Mouse (Mus musculus) forebrain, postnatal 0 days (tissue): ENCODE data around the gene Zdhhc6. TPM values are rescaled to one million over a fixed set of nuclear protein-coding genes. Genes with fewer than 3 reads are reported as not detected.

ENCODE experiments used
- ATAC-seq: fragments of 200-750 bp; cut with Nextera tagmentation; 2 replicates; pipeline ENCODE4 v1.8.0; 2017; ENCODE audit warnings: mild to moderate bottlenecking, moderate library complexity
- DNase-seq: peaks from one replicate; pipeline ENCODE4 v3.0.0-alpha.2; 2015
- H3K27ac ChIP-seq: fragments of 300-500 bp; sonication (generic); 2 replicates; pipeline ENCODE4 v1.5.1; 2014; ENCODE audit warnings: low read depth, mild to moderate bottlenecking, antibody characterized with exemption, low read length, moderate library complexity, mixed read lengths
- H3K27me3 ChIP-seq: fragments of 300-500 bp; sonication (generic); 2 replicates; pipeline ENCODE4 v1.6.1; 2014; ENCODE audit warnings: mild to moderate bottlenecking, low read length, mixed read lengths; ENCODE audit not compliant: insufficient read depth
- H3K36me3 ChIP-seq: fragments of 300-500 bp; sonication (generic); 2 replicates; pipeline ENCODE4 v1.6.1; 2014; ENCODE audit warnings: mild to moderate bottlenecking, moderate library complexity; ENCODE audit not compliant: insufficient read depth
- H3K4me1 ChIP-seq: fragments of 300-500 bp; sonication (generic); 2 replicates; pipeline ENCODE4 v1.6.1; 2014; ENCODE audit warnings: antibody characterized with exemption; ENCODE audit not compliant: insufficient read depth
- H3K4me2 ChIP-seq: fragments of 300-500 bp; sonication (generic); 2 replicates; pipeline ENCODE4 v1.6.1; 2014; ENCODE audit warnings: low read depth, mild to moderate bottlenecking, moderate library complexity
- H3K4me3 ChIP-seq: fragments of 300-500 bp; sonication (generic); 2 replicates; pipeline ENCODE4 v1.5.1; 2014; ENCODE audit warnings: low read depth, low read length, mixed read lengths
- H3K9ac ChIP-seq: fragments of 300-500 bp; sonication (generic); 2 replicates; pipeline ENCODE4 v1.6.1; 2014; ENCODE audit warnings: mild to moderate bottlenecking
- H3K9me3 ChIP-seq: fragments of 300-500 bp; sonication (generic); 2 replicates; pipeline ENCODE4 v1.6.1; 2016; ENCODE audit warnings: low read length
- CTCF ChIP-seq: sonication (generic); IDR thresholded peaks from 2 replicates; pipeline ENCODE4 v1.5.1; 2016; ENCODE audit warnings: antibody characterized with exemption, control low read depth, low read depth
- WGBS: fragments of 180-500 bp; shearing (Covaris S2); extraction: QIAGEN DNeasy Blood & Tissue Kit; methylation state at CpG from one replicate; pipeline ENCODE4 v1.1.7; 2014; 5-methylcytosine and 5-hydroxymethylcytosine counted together
- polyA plus RNA-seq: library from polyadenylated mRNA; unstranded; fragments of >200 nt; fragmentation: Nextera tagmentation; extraction: Ambion mirVana; gene quantifications from 2 replicates; pipeline ENCODE4 v1.2.1, GENCODE M21; 2015
- total RNA-seq: library from RNA; depleted of rRNA; stranded (reverse); fragments of >200 nt; gene quantifications from 2 replicates; pipeline ENCODE4 v1.2.3, GENCODE M21; 2014; rRNA removed

Zdhhc6 gene
- total RNA-seq: 35.2 and 39.4 TPM in 2 replicates
- polyA plus RNA-seq: 32.8 and 48.0 TPM in 2 replicates

DNA sequence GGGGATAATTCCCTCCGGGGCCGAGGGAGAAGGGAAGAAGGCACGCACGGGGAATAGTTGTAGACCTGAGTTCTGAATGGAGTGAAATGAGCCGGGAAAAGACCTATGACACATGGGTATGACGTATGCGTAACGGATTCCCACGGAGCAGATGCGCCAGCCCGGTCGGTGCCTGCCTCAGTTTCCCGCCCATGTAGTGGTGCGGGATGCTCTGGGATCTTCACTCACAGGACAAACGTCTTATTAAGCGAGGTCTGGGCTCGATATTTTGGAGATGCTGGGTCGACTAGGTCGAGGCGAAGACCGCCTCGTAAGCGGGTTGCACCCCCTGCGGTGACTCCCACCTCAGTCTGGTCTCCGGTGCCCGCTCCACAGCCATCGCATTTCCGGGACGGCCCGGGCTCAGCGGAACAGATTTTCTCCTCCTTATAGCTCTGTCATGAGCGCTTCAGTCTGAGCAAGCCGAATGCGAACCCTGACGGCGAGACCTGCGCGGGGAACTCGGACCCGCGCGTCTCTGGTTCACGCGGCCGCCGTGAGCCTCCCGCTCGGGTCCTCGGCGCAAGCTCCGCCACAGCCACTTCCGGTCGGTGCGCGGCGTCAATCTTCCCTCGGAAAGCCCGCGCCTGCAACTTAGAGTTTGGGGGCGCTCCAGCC, at the start of gene Zdhhc6:
TSS of gene Zdhhc6 (minus strand) at position 581 of the 657 bp plus-strand sequence.
- no peaks in the 10 kb centered on the region for H3K27me3 ChIP-seq
- peak within 1 kb of the TSS; percentile 89 for H3K4me2 ChIP-seq
- H3K9me3 ChIP-seq: no peaks in the 10 kb centered on the region
- peak within 1 kb of the TSS; percentile 80 for H3K27ac ChIP-seq
- peaks cover 10% of the 10 kb centered on the region; the same call in 1 of the 2 replicates for H3K36me3 ChIP-seq
- WGBS: under 1% methylated on average over 60 of the region's 60 CpGs
- peak; percentile 25; the same call in 1 of the 2 replicates for TF ChIP-seq CTCF
- peaks cover 10% of the 10 kb centered on the region for H3K4me1 ChIP-seq
- peak; percentile 92 for DNase-seq
- H3K4me3 ChIP-seq: peak within 1 kb of the TSS; percentile 64
- ATAC-seq: peak; percentile 84
- H3K9ac ChIP-seq: peak within 1 kb of the TSS; percentile 77

DNA sequence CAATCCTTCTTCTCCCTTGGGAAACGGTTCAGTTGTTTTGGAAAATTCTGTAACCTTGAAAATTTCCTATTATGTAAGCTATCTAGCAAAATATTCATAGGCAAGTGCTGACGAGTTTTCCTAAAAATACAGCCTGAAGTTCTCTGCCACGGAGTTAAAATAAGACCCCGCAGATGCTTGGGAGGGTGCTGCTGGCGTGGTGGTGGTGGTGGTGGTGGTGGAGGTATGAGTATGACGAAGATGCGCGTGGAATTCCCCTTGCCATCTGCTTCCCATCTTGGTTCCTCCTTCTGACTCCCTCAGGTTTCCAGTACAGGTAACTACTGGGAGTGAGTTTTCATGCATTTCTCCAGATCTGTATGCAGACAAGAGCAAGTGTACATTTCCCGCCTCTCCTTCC, 46.8 kb upstream of the Zdhhc6 start:
- DNase-seq (no peak), ATAC-seq (no peak)
- H3K4me3 ChIP-seq: no peak overlapping the region

GRCm38 (mm10) chr19:55350673-55351378, 35.0 kb upstream of the Zdhhc6 start:
- H3K9ac ChIP-seq: no peak overlapping the region
- DNase-seq (no peak), ATAC-seq (no peak)
- no peaks in the 10 kb centered on the region for H3K4me1 ChIP-seq
- H3K27ac ChIP-seq: no peak overlapping the region
- no peaks in the 10 kb centered on the region for H3K9me3 ChIP-seq
- TF ChIP-seq CTCF: no peak
- 72% methylated on average over 9 of the region's 9 CpGs for whole genome bisulfite sequencing
- no peaks in the 10 kb centered on the region for H3K36me3 ChIP-seq
- H3K27me3 ChIP-seq: no peaks in the 10 kb centered on the region
- H3K4me3 ChIP-seq: no peak overlapping the region
- no peak overlapping the region for H3K4me2 ChIP-seq

More for the DNA sequence above, 46.8 kb upstream of the Zdhhc6 start:
- no peaks in the 10 kb centered on the region for H3K27me3 ChIP-seq
- H3K9me3 ChIP-seq: no peaks in the 10 kb centered on the region
- H3K27ac ChIP-seq: no peak overlapping the region
- no peak for TF ChIP-seq CTCF
- H3K4me2 ChIP-seq: no peak overlapping the region
- H3K9ac ChIP-seq: no peak overlapping the region
- no peaks in the 10 kb centered on the region for H3K36me3 ChIP-seq
- 93% methylated on average over 9 of the region's 9 CpGs for WGBS
- H3K4me1 ChIP-seq: no peaks in the 10 kb centered on the region

GRCm38 (mm10) chr19:55348187-55348586, 32.4 kb upstream of the Zdhhc6 start:
- DNase-seq (no peak), ATAC-seq (no peak)
- no peaks in the 10 kb centered on the region for H3K36me3 ChIP-seq
- TF ChIP-seq CTCF: no peak
- H3K27ac ChIP-seq: no peak overlapping the region
- 92% methylated on average over 3 of the region's 3 CpGs for WGBS
- H3K4me2 ChIP-seq: no peak overlapping the region
- H3K9ac ChIP-seq: no peak overlapping the region
- no peak overlapping the region for H3K4me3 ChIP-seq
- no peaks in the 10 kb centered on the region for H3K27me3 ChIP-seq
- H3K4me1 ChIP-seq: no peaks in the 10 kb centered on the region
- H3K9me3 ChIP-seq: no peaks in the 10 kb centered on the region

DNA sequence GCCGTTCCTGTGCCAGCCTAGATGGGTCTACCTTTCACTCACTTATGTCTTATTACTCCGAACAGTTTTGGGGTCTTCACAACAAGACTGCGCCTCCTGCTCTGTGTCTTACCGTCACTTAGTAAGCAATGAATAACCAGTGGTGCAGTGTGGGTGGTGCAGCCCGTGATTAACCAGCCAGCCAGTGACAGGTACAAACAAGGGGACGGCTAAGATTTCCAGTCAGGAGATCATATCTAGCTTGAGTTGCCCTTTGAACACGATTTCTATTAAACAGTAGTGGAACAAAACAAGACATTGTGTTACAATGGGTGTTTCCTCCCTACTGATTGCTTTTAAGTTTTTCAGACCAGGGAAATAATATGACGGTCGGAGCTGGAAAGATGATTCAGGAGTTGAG, 27.4 kb upstream of the Zdhhc6 start:
- Histone ChIP-seq H3K4me3 (no peak overlapping the region), H3K27me3 (no peaks in the 10 kb centered on the region; the same call in 1 of the 2 replicates), H3K4me1 (no peaks in the 10 kb centered on the region), H3K4me2 (no peak overlapping the region), H3K9ac (no peak overlapping the region), H3K27ac (no peak overlapping the region), H3K9me3 (no peaks in the 10 kb centered on the region), H3K36me3 (0 out of 2 replicates have a peak, but pooled peaks cover 7% of the 10 kb centered on the region)
- WGBS: 91% methylated on average over 9 of the region's 9 CpGs
- TF ChIP-seq CTCF: no peak
- ATAC-seq (no peak), DNase-seq (no peak)

- Histone ChIP-seq H3K4me3 (no peak overlapping the region), H3K4me1 (no peaks in the 10 kb centered on the region), H3K27ac (no peak overlapping the region), H3K27me3 (no peaks in the 10 kb centered on the region; the same call in 1 of the 2 replicates), H3K4me2 (no peak overlapping the region), H3K9me3 (no peaks in the 10 kb centered on the region), H3K36me3 (0 out of 2 replicates have a peak, but pooled peaks cover 7% of the 10 kb centered on the region), H3K9ac (no peak overlapping the region)
- WGBS: 90% methylated on average over 7 of the region's 7 CpGs
- DNase-seq: no peak
- no peak for ATAC-seq
- no peak for TF ChIP-seq CTCF
Observed at GRCm38 (mm10) chr19:55342423-55342822, 26.6 kb upstream of the Zdhhc6 start.

DNA sequence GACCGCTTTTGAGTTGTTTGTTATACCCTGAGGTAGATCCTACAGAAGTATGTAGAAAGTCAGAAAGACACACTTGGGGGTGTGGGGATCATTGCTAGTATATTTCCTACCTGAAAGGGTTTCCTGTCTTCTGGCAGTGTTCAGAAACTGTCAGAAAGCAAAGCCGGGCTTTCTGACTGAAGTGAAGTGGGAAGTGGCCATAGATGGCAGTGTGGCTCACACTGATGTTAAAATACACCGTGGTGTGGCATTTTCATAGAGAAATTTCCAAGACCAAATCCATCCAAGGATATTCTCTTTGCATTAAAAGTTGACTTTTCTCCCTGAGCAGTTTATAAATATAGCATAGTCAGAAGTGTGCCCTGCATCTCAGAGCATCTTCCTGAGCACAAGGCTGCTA, 25.5 kb upstream of the Zdhhc6 start:
- WGBS: 57% methylated on average over 3 of the region's 3 CpGs
- no peak overlapping the region for H3K4me2 ChIP-seq
- no peaks in the 10 kb centered on the region; the same call in 1 of the 2 replicates for H3K27me3 ChIP-seq
- peak; percentile 53 for TF ChIP-seq CTCF
- 0 out of 2 replicates have a peak, but pooled peaks cover 7% of the 10 kb centered on the region for H3K36me3 ChIP-seq
- no peak overlapping the region for H3K27ac ChIP-seq
- H3K4me1 ChIP-seq: no peaks in the 10 kb centered on the region
- no peak overlapping the region for H3K4me3 ChIP-seq
- H3K9me3 ChIP-seq: no peaks in the 10 kb centered on the region
- DNase-seq (peak; percentile 22), ATAC-seq (no peak)
- no peak overlapping the region for H3K9ac ChIP-seq
